In the genomic region with DNA sequence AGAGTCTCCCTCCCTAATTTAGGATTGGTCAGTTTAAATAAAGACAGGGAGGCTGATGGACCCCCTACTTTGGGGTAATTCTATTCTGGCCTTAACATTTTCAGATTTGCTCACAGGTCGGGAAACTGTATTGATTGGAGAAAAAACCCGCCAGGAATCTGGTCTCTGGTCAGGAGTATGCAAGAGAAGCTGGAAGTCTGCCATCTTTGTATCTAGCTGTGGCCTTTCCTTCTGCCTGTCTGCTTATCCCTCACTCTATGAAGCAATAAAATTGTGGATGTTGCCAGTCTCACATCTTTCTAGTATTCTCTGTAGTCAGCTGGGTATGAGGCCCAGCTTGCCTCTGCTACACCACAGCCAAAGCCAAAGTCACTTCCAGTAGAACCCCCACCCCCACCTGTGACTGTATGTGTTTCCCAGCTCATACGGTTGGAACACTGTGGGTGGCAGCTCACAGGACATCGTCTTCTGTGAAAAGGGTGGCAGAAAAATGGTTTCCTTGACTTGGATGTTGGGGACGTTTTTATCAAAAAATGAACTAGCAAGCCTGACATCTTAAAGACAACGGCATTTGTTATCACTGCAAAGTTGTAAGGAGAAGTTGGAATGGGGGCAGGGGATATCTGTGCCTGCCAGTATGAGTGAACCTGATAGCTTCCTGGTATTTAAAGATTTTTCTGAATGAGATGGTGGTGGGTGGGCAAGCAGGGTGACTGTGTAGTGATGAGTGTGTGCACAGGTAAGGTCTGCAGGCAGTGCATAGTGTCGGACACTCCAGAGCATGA, we compare ENCODE assay signal across 28 mouse cellular contexts.
DNase-seq lines count a peak whose midpoint lies in the region; ATAC-seq and TF ChIP-seq lines count a peak whose summit lies in the region.
"Had no signal": no experiment of that assay in that cellular context is flagged by ENCODE, and none has a peak within 500 bp of the region (broad histone marks: within the 10 kb centered on the region; RNA-seq: fewer than 3 reads in every experiment).

No protein-coding gene starts in this region.

- no peak overlapping the region for H3K9ac ChIP-seq in hindbrain, embryonic 13.5 days
- H3K9ac ChIP-seq in hindbrain, embryonic 12.5 days, result no peak overlapping the region
- no peak overlapping the region for H3K9ac ChIP-seq in liver, postnatal 0 days (replicated peaks)
- H3K9ac ChIP-seq in liver, embryonic 11.5 days (ENCODE audit: low read depth, low read length), result no peak overlapping the region
- H3K9ac ChIP-seq: forebrain, postnatal 0 days; heart, embryonic 12.5 days; heart, embryonic 15.5 days; hindbrain, embryonic 15.5 days had no signal

- H3K4me2 ChIP-seq in hindbrain, embryonic 13.5 days, result no peak overlapping the region
- no peak overlapping the region for H3K4me2 ChIP-seq in hindbrain, embryonic 12.5 days (replicated peaks)
- H3K4me2 ChIP-seq in liver, postnatal 0 days (ENCODE audit: low read depth, low read length), result no peak overlapping the region
- no peak overlapping the region for H3K4me2 ChIP-seq in liver, embryonic 11.5 days
- H3K4me2 ChIP-seq: heart, embryonic 12.5 days; heart, embryonic 15.5 days; hindbrain, embryonic 15.5 days had no signal

- 0 out of 2 replicates have a peak overlapping the region, but pooled peaks have one; percentile 18 for H3K27ac ChIP-seq in hindbrain, embryonic 13.5 days
- no peak overlapping the region for H3K27ac ChIP-seq in hindbrain, embryonic 12.5 days
- no peak overlapping the region for H3K27ac ChIP-seq in liver, postnatal 0 days (ENCODE audit: low read depth)
- no peak overlapping the region for H3K27ac ChIP-seq in liver, embryonic 11.5 days (ENCODE audit: low read depth, low read length)
- H3K27ac ChIP-seq in limb, embryonic 10.5 days, result peak overlapping the region; percentile 73; the same call in 1 of the 2 replicates
- H3K27ac ChIP-seq: gastrocnemius, adult 2 months; heart, embryonic 15.5 days; hindbrain, embryonic 15.5 days had no signal

- peaks cover 84% of the 10 kb centered on the region for H3K4me1 ChIP-seq in hindbrain, embryonic 13.5 days (replicated peaks)
- H3K4me1 ChIP-seq in hindbrain, embryonic 12.5 days, result peaks cover 80% of the 10 kb centered on the region
- H3K4me1 ChIP-seq in liver, postnatal 0 days (ENCODE audit: insufficient read depth), result no peaks in the 10 kb centered on the region
- peaks cover 6% of the 10 kb centered on the region; the same call in 1 of the 2 replicates for H3K4me1 ChIP-seq in liver, embryonic 11.5 days (replicated peaks; ENCODE audit: control insufficient read depth, insufficient read depth, low read length)
- H3K4me1 ChIP-seq in limb, embryonic 10.5 days, result peaks cover 77% of the 10 kb centered on the region

- H3K4me3 ChIP-seq in hindbrain, embryonic 13.5 days, result no peak overlapping the region
- H3K4me3 ChIP-seq in hindbrain, embryonic 12.5 days, result no peak overlapping the region
- no peak overlapping the region for H3K4me3 ChIP-seq in liver, postnatal 0 days (ENCODE audit: low read depth, low read length)
- no peak overlapping the region for H3K4me3 ChIP-seq in liver, embryonic 11.5 days (ENCODE audit: low read depth, low read length)
- H3K4me3 ChIP-seq in limb, embryonic 10.5 days, result no peak overlapping the region
- H3K4me3 ChIP-seq: gastrocnemius, adult 2 months; heart, embryonic 12.5 days; heart, embryonic 15.5 days; hindbrain, embryonic 10.5 days; hindbrain, embryonic 15.5 days had no signal

- no peak for TF ChIP-seq EP300 in liver, postnatal 0 days (IDR thresholded peaks at IDR 0.05; ENCODE audit: low read depth)

- H3K9me3 ChIP-seq in hindbrain, embryonic 13.5 days, result no peaks in the 10 kb centered on the region
- H3K9me3 ChIP-seq in hindbrain, embryonic 12.5 days (replicated peaks), result no peaks in the 10 kb centered on the region
- no peaks in the 10 kb centered on the region for H3K9me3 ChIP-seq in liver, postnatal 0 days (ENCODE audit: low read length)
- no peaks in the 10 kb centered on the region for H3K9me3 ChIP-seq in liver, embryonic 11.5 days (ENCODE audit: control insufficient read depth, low read length)
- H3K9me3 ChIP-seq in limb, embryonic 10.5 days (replicated peaks), result no peaks in the 10 kb centered on the region
- H3K9me3 ChIP-seq: G1E; heart, embryonic 12.5 days; heart, embryonic 15.5 days; hindbrain, embryonic 10.5 days; hindbrain, embryonic 15.5 days had no signal

- no peak for ATAC-seq in hindbrain, embryonic 13.5 days (ENCODE audit: low FRiP score)
- ATAC-seq in hindbrain, embryonic 12.5 days (ENCODE audit: low FRiP score), result no peak
- ATAC-seq in liver, postnatal 0 days, result peak; percentile 29; the same call in 1 of the 2 replicates
- ATAC-seq in liver, embryonic 11.5 days (replicated peaks; ENCODE audit: low FRiP score), result no peak
- no peak for ATAC-seq in activated CD4-positive, CD25-positive, alpha-beta regulatory T cell, adult 4 months
- ATAC-seq: forebrain, embryonic 14.5 days; forebrain, postnatal 0 days; Patski had no signal

- WGBS in hindbrain, embryonic 13.5 days, result 74% methylated on average over 7 of the region's 7 CpGs
- WGBS in hindbrain, embryonic 12.5 days, result 72% methylated on average over 7 of the region's 7 CpGs
- 50% methylated on average over 7 of the region's 7 CpGs for WGBS in liver, postnatal 0 days (ENCODE audit: insufficient replicate concordance)
- 56% methylated on average over 7 of the region's 7 CpGs for WGBS in liver, embryonic 11.5 days
- WGBS in limb, embryonic 10.5 days, result 83% methylated on average over 7 of the region's 7 CpGs

- no peak for DNase-seq in liver, postnatal 0 days
- DNase-seq in liver, embryonic 11.5 days (ENCODE audit: low spot score), result no peak
- peak; percentile 29 for DNase-seq in MN1 (ENCODE audit: low spot score)
- DNase-seq in limb, embryonic 10.5 days (ENCODE audit: low spot score), result no peak
- DNase-seq in cerebellum, adult 11 months, result no peak
- DNase-seq: adrenal gland, adult 8-10 months; adrenal gland, postnatal 25 days; B cell, adult 2 months; cerebellum, adult 18-20 months; cerebellum, adult 9-10 months; cerebellum, postnatal 14 days; forebrain, postnatal 0 days; gastrocnemius, adult 2 months; gastrocnemius, postnatal 14 days; heart, adult 18-20 months; heart, postnatal 10 days; heart, postnatal 36 days had no signal

- no peak for TF ChIP-seq CTCF in liver, postnatal 0 days (IDR thresholded peaks at IDR 0.05; ENCODE audit: low read depth)

- no peaks in the 10 kb centered on the region for H3K36me3 ChIP-seq in hindbrain, embryonic 13.5 days
- no peaks in the 10 kb centered on the region for H3K36me3 ChIP-seq in hindbrain, embryonic 12.5 days
- H3K36me3 ChIP-seq in liver, postnatal 0 days (replicated peaks; ENCODE audit: insufficient read depth, low read length), result no peaks in the 10 kb centered on the region
- H3K36me3 ChIP-seq in liver, embryonic 11.5 days (ENCODE audit: control insufficient read depth, insufficient read depth, low read length), result no peaks in the 10 kb centered on the region
- H3K36me3 ChIP-seq in limb, embryonic 10.5 days, result no peaks in the 10 kb centered on the region
- H3K36me3 ChIP-seq: G1E; heart, embryonic 12.5 days; heart, embryonic 15.5 days; hindbrain, embryonic 10.5 days; hindbrain, embryonic 15.5 days had no signal

- H3K27me3 ChIP-seq in hindbrain, embryonic 13.5 days, result no peaks in the 10 kb centered on the region
- no peaks in the 10 kb centered on the region for H3K27me3 ChIP-seq in hindbrain, embryonic 12.5 days
- no peaks in the 10 kb centered on the region for H3K27me3 ChIP-seq in liver, postnatal 0 days (ENCODE audit: insufficient read depth, low read length)
- H3K27me3 ChIP-seq in liver, embryonic 11.5 days (replicated peaks; ENCODE audit: control insufficient read depth, insufficient read depth, low read length), result no peaks in the 10 kb centered on the region; the same call in 1 of the 2 replicates
- 0 out of 2 replicates have a peak, but pooled peaks cover 10% of the 10 kb centered on the region for H3K27me3 ChIP-seq in limb, embryonic 10.5 days (ENCODE audit: low read depth, poor library complexity, severe bottlenecking)
- H3K27me3 ChIP-seq: CH12.LX; hindbrain, embryonic 15.5 days; Patski had no signal

Comparison
In these comparisons a context has a peak if more than half of its experiments do, and no peak if none do; other contexts are left out.
1. H3K27ac ChIP-seq: peak in hindbrain, embryonic 13.5 days (single experiment) and limb, embryonic 10.5 days (single experiment); none in hindbrain, embryonic 12.5 days (single experiment), liver, postnatal 0 days (single experiment) and liver, embryonic 11.5 days (single experiment).